Mouse (Mus musculus) MEL-GATA-1-ER (cell line): ENCODE results near the gene Prr15l.

ENCODE experiments used
- DNase-seq: peaks from one replicate; pipeline ENCODE4 v3.0.0-alpha.2; 2012; ENCODE audit warnings: low read depth; ENCODE audit errors: extremely low read depth

Prr15l gene

GRCm38 (mm10) chr11:96975511-96976378 is 47.8 kb downstream of the Prr15l start:
- DNase-seq, result no peak

DNA sequence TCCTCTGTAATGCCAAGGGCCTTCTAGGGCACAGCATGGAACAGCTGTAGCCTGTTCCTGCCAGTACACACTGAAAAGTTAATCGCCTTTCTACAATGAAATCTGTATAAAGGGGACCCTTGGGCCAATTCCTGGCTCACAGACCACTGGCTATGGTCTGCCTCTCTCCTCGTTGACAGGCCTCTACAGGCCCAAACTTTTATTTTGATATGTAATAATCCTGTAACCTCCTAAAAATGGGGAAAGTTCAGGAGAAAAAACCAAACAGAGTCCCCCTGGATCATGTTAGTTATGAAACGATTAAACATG is 48.4 kb downstream of the Prr15l start:
- DNase-seq, result no peak

DNA sequence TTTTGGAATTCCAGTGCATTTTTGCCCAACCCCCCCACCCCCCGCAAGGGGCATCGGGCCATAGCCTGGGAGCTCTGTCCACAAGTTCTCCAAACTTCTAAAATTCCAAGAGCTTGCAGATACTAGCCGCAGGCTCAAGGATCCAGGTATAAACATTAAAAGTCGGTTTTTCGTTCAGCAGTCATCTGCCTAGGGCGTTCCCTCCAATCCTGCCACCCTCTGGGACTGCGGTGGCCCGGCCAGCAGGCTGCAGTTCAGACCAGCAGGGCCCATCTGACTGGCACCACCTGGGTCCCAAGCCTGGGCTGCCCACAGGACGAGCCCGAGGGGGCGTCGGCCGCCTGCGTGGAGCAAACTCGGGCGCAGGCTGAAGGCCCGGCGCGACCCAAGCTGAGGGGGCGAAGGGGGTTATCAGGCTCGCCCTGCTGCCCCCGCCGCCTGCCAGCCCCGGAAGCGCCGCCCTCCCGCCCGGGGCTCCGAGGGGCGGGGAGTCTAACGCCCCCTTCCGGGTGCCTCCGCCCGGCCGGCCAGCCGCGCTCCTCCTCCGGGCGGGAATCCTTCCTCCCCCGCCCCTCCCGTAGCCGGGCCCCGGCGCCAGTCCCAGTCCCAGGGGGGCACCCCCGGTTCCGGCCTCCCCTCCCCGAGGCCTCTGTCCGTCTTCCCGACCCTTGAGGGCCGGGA is 49.1 kb downstream of the Prr15l start:
- no peak for DNase-seq

GRCm38 (mm10) chr11:96977606-96978400 is 49.9 kb downstream of the Prr15l start:
- DNase-seq, result peak; percentile 100

GRCm38 (mm10) chr11:96978401-96979246 is 50.7 kb downstream of the Prr15l start:
- no peak for DNase-seq

DNA sequence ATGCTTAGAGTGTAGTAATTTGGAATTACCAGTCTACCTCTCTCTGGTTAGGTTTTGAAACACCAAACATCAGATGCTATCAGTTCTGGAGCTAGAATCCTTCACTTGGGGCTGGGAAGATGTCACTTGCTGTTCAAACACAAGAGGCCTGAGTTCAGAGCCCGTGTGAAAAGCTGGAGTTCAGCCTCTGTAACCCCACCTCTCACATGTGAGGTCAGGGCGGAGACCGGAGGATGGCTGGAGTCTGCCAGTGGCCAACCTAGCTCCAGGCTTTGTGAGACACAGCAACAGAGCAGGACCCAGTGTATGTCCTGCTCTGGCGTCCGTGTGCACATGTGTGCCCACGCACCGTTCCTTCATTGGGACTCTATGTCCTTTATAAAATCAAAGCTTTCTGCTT is 51.4 kb downstream of the Prr15l start:
- no peak for DNase-seq

DNA sequence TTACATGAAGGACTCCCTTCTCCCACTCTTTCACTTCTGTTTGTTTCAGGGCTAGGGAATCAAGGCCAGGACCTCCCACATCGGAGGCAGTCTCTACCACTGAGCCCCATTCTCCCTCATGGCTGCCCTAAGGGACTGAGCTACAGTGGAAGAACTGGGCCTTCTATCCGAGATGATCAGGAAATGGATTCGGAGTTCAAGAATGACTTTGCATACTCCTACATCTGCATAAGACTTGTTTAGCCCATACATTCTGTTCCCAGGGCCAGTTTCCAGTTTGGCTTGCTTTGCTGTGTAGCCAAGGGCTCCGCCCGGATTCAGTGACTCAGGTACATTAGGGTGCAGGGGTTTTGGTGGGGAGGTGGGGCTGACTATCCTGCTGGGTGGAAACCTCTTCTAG is 52.1 kb downstream of the Prr15l start:
- DNase-seq, result no peak

GRCm38 (mm10) chr11:96981461-96981860 is 53.6 kb downstream of the Prr15l start:
- no peak for DNase-seq

- DNase-seq, result no peak
Measured at GRCm38 (mm10) chr11:96982355-96982754, 54.5 kb downstream of the Prr15l start.

- no peak for DNase-seq
Measured at GRCm38 (mm10) chr11:96982859-96983258, 55.0 kb downstream of the Prr15l start, which contains the start of gene Sp2. TSS of gene Sp2 (minus strand) at chr11:96982959.

DNA sequence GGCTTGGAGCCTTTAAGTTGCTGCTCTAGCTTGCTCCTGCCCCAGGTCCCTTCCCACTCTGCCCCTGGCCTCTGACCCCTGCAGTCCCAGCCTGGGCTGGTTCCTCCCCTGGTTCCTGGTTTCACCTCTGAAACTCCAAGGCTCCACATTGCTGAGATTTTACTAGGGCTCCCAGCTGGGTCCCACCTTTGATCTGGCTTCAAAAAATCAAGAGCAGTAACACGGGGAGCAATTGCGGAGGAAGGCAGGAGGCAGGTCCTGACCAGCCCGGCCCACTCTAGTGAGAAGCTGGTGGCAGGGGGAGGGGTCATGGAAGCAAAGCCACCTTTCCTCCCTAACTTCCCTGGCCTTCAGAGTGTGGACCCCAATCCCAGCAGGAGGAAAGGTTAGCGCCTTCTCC is 57.0 kb downstream of the Prr15l start:
- DNase-seq, result no peak

GRCm38 (mm10) chr11:96986463-96986862 is 58.6 kb downstream of the Prr15l start:
- no peak for DNase-seq
